Mouse (Mus musculus) liver, postnatal 0 days (tissue): Measurements from ENCODE around the gene Retreg1. TPM values are rescaled to one million over a fixed set of nuclear protein-coding genes. Genes with fewer than 3 reads are reported as not detected.

Experiments
- ATAC-seq: fragments of 200-750 bp; cut with Nextera tagmentation; 2 replicates; pipeline ENCODE4 v1.8.0; 2017; ENCODE audit warnings: mild to moderate bottlenecking, moderate library complexity
- DNase-seq: peaks from one replicate; pipeline ENCODE4 v3.0.0-alpha.2; 2016
- H3K27ac ChIP-seq: fragments of 300-500 bp; sonication (generic); 2 replicates; pipeline ENCODE4 v1.5.1; 2014; ENCODE audit warnings: antibody characterized with exemption, moderate library complexity, mild to moderate bottlenecking, low read depth
- H3K27me3 ChIP-seq: fragments of 300-500 bp; sonication (generic); 2 replicates; pipeline ENCODE4 v1.6.1; 2014; ENCODE audit warnings: low read length, control low read depth, mixed read lengths; ENCODE audit not compliant: insufficient read depth
- H3K36me3 ChIP-seq: fragments of 300-500 bp; sonication (generic); replicated peaks from 2 replicates; pipeline ENCODE4 v1.6.1; 2014; ENCODE audit warnings: mild to moderate bottlenecking, control low read depth, low read length, moderate library complexity, mixed read lengths; ENCODE audit not compliant: insufficient read depth
- H3K4me1 ChIP-seq: fragments of 300-500 bp; sonication (generic); 2 replicates; pipeline ENCODE4 v1.6.1; 2014; ENCODE audit warnings: antibody characterized with exemption, mild to moderate bottlenecking, control low read depth; ENCODE audit not compliant: insufficient read depth
- H3K4me2 ChIP-seq: fragments of 300-500 bp; sonication (generic); 2 replicates; pipeline ENCODE4 v1.6.1; 2014; ENCODE audit warnings: low read depth, mild to moderate bottlenecking, low read length, moderate library complexity, mixed read lengths
- H3K4me3 ChIP-seq: fragments of 300-500 bp; sonication (generic); 2 replicates; pipeline ENCODE4 v1.5.1; 2014; ENCODE audit warnings: low read depth, low read length
- H3K9ac ChIP-seq: fragments of 300-500 bp; sonication (generic); replicated peaks from 2 replicates; pipeline ENCODE4 v1.6.1; 2014; ENCODE audit warnings: mild to moderate bottlenecking, moderate library complexity
- H3K9me3 ChIP-seq: fragments of 300-500 bp; sonication (generic); 2 replicates; pipeline ENCODE4 v1.6.1; 2016; ENCODE audit warnings: mild to moderate bottlenecking, control low read depth, low read length, mixed read lengths
- CTCF ChIP-seq: sonication (generic); IDR thresholded peaks from 2 replicates; pipeline ENCODE4 v1.5.1; 2016; ENCODE audit warnings: antibody characterized with exemption, low read depth
- EP300 ChIP-seq: IDR thresholded peaks from 2 replicates; pipeline ENCODE4 v1.6.1; 2016; ENCODE audit warnings: antibody characterized with exemption, low read depth, mild to moderate bottlenecking
- WGBS: fragments of 180-500 bp; shearing (Covaris S2); extraction: QIAGEN DNeasy Blood & Tissue Kit; methylation state at CpG from one replicate; pipeline ENCODE4 v1.1.7; 2014; ENCODE audit not compliant: insufficient replicate concordance; 5-methylcytosine and 5-hydroxymethylcytosine counted together
- polyA plus RNA-seq: library from polyadenylated mRNA; unstranded; fragments of >200 nt; fragmentation: Nextera tagmentation; extraction: Ambion mirVana; gene quantifications from 2 replicates; pipeline ENCODE4 v1.2.1, GENCODE M21; 2015

Gene Retreg1
- polyA plus RNA-seq, 1 experiment from 2014 or later, result 18.6 TPM

- Histone ChIP-seq H3K4me3 (no peak overlapping the region), H3K27me3 (no peaks in the 10 kb centered on the region)
These were observed 21.0 kb upstream of the Retreg1 start for GRCm38 (mm10) chr15:25821981-25822380.

GRCm38 (mm10) chr15:25822656-25823055 lies 20.3 kb upstream of the Retreg1 start:
- WGBS, result 34% methylated on average over 3 of the region's 3 CpGs

More at GRCm38 (mm10) chr15:25821981-25822380, 21.0 kb upstream of the Retreg1 start:
- Histone ChIP-seq H3K4me1 (peaks cover 7% of the 10 kb centered on the region; the same call in 1 of the 2 replicates), H3K27ac (no peak overlapping the region), H3K4me2 (no peak overlapping the region), H3K9ac (no peak overlapping the region), H3K9me3 (no peaks in the 10 kb centered on the region), H3K36me3 (no peaks in the 10 kb centered on the region)
- TF ChIP-seq EP300 (no peak), CTCF (no peak)
- ATAC-seq (no peak), DNase-seq (no peak)

GRCm38 (mm10) chr15:25826531-25826961 lies 16.4 kb upstream of the Retreg1 start:
- peak overlapping the region; percentile 10; the same call in 1 of the 2 replicates for H3K4me2 ChIP-seq
- ATAC-seq (peak; percentile 81), DNase-seq (no peak)
- H3K4me3 ChIP-seq, result no peak overlapping the region
- H3K9me3 ChIP-seq, result no peaks in the 10 kb centered on the region
- no peak overlapping the region for H3K9ac ChIP-seq
- no peaks in the 10 kb centered on the region for H3K27me3 ChIP-seq
- H3K36me3 ChIP-seq, result no peaks in the 10 kb centered on the region
- TF ChIP-seq CTCF, result no peak
- TF ChIP-seq EP300, result no peak
- WGBS, result 69% methylated on average over 8 of the region's 8 CpGs
- H3K4me1 ChIP-seq, result peaks cover 16% of the 10 kb centered on the region; the same call in 1 of the 2 replicates
- peak overlapping the region; percentile 46 for H3K27ac ChIP-seq

More at GRCm38 (mm10) chr15:25822656-25823055, 20.3 kb upstream of the Retreg1 start:
- Histone ChIP-seq H3K4me2 (no peak overlapping the region), H3K27me3 (no peaks in the 10 kb centered on the region), H3K36me3 (no peaks in the 10 kb centered on the region), H3K4me1 (peaks cover 7% of the 10 kb centered on the region; the same call in 1 of the 2 replicates), H3K27ac (no peak overlapping the region), H3K9me3 (no peaks in the 10 kb centered on the region), H3K9ac (no peak overlapping the region), H3K4me3 (no peak overlapping the region)
- ATAC-seq, result no peak
- TF ChIP-seq EP300 (no peak), CTCF (no peak)
- DNase-seq, result no peak

GRCm38 (mm10) chr15:25828464-25828863 lies 14.5 kb upstream of the Retreg1 start:
- Histone ChIP-seq H3K4me3 (no peak overlapping the region), H3K36me3 (no peaks in the 10 kb centered on the region), H3K9me3 (no peaks in the 10 kb centered on the region), H3K4me2 (no peak overlapping the region), H3K27ac (no peak overlapping the region; the same call in 1 of the 2 replicates), H3K4me1 (peaks cover 16% of the 10 kb centered on the region; the same call in 1 of the 2 replicates), H3K9ac (no peak overlapping the region), H3K27me3 (no peaks in the 10 kb centered on the region)
- peak; percentile 33 for DNase-seq
- ATAC-seq, result peak; percentile 61
- 22% methylated on average over 10 of the region's 10 CpGs for WGBS
- TF ChIP-seq CTCF (no peak), EP300 (no peak)

GRCm38 (mm10) chr15:25830426-25830825 lies 12.6 kb upstream of the Retreg1 start:
- Histone ChIP-seq H3K9ac (no peak overlapping the region), H3K4me1 (peaks cover 16% of the 10 kb centered on the region; the same call in 1 of the 2 replicates), H3K36me3 (no peaks in the 10 kb centered on the region), H3K4me3 (no peak overlapping the region), H3K9me3 (no peaks in the 10 kb centered on the region), H3K4me2 (no peak overlapping the region), H3K27me3 (no peaks in the 10 kb centered on the region), H3K27ac (peak overlapping the region; percentile 34)
- WGBS, result 35% methylated on average over 2 of the region's 2 CpGs
- no peak for DNase-seq
- TF ChIP-seq EP300, result peak; percentile 58
- no peak for TF ChIP-seq CTCF
- ATAC-seq, result no peak

- Histone ChIP-seq H3K4me1 (peaks cover 7% of the 10 kb centered on the region; the same call in 1 of the 2 replicates), H3K27ac (no peak overlapping the region), H3K9me3 (no peaks in the 10 kb centered on the region; the same call in 1 of the 2 replicates), H3K9ac (no peak overlapping the region), H3K4me3 (no peak overlapping the region), H3K36me3 (no peaks in the 10 kb centered on the region), H3K27me3 (no peaks in the 10 kb centered on the region), H3K4me2 (no peak overlapping the region)
- TF ChIP-seq CTCF (no peak), EP300 (no peak)
- 76% methylated on average over 2 of the region's 2 CpGs for WGBS
- ATAC-seq (peak; percentile 25; the same call in 1 of the 2 replicates), DNase-seq (no peak)
These were observed 8.7 kb upstream of the Retreg1 start for GRCm38 (mm10) chr15:25834282-25834681.
